Mouse (Mus musculus): Measurements from ENCODE around the gene Ranbp17.

The Ranbp17 gene

DNA sequence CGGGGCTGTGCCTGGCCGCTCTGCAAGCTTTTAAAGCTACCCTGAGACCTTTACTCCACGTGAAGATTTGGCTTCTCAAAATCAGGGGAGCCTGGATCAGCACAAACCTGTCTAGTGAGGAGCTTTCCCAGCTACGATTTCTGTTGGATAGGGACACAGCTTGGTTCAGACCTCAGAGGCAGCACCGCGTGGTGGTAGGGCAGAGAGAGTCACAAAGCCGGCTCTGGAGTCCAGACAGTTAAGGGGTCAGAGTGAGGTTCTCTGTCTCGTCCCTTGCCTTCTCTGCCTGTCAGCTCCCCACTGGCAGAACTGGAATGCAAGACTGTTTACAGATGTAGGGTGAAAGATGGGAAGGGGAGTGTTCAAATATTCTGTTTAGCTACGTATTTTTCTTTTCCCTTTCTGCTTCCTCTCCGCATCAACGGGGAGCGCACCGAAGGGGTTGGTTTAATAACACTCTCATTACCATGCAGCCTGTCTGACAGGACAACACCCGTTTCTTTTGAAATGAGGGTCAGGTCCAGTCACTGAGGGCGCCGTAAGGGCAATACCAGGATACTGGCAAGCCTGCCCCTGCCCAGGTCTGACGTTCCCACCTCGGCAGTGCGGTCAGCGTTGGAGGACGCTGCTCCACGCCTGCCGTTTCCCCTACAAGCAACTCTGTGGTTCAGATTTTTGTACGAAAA is 317.0 kb downstream of the Ranbp17 start:
- no peak for DNase-seq (ENCODE audit: low spot score)

DNA sequence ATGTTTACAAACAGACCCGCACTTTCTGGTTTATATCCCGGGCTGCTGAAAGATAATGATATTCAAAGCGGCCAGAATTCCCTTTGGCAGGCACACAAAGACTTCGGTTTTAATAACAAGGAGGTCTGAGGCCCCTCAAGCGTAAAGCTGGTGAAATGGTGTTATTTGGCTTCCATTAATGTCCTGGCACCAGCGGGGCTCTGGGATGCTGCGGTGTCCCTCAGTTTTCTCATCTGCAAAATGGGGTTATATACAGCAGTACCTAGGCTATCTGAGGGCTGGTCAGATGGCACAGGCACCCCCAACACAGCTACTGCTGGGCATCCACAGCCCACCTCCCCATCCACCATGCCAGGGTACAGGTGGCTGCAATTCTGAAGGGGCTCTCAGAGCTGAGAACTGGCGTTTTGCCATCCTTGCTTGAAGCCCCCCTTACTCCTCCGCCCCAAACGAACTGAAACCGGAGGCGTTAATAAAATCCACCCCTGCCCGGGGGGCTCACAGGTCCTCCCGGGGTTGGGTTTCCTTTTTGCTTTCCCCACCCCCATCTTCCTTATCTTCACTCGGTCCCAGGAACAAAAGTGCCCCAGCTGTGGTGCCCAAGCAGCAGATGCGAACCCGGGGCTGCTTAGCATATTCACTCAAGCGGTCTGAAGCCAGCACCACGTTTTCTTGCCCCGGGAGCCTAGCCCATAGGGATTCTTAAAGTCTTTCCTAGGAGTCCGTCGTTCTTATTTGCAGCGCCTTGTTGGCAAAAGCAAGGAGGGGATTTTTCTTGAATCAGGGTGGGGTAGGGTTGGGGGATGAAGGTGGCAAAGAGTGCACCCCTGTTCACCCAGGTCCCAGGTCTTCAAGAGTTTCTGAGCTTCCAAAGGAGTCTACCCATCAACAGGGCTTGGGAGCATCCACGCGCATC is 317.8 kb downstream of the Ranbp17 start:
- DNase-seq (ENCODE audit: low spot score), result no peak

GRCm38 (mm10) chr11:33195061-33195460 is 318.5 kb downstream of the Ranbp17 start:
- DNase-seq (ENCODE audit: low spot score), result no peak

DNA sequence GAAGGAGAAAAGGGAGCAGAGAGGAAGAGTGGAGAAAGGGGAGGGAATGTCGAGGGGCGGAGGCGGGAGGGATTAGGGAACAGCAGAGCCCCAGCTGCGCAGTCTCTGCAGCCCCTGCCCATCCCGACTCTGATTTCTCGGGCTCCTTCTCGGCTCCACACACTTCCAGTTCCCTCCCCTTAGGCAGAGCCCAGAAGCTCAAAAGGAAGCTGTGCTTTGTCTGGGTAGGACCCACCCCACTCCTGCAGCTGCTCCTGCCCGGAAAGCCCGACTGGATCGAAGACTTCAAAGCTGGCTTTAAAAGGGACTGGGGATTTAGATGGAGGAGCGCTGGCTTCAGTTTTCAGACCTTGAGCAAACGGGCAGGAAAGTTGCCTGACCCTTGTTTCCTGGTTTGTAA is 319.9 kb downstream of the Ranbp17 start:
- no peak for DNase-seq (ENCODE audit: low spot score)

- no peak for DNase-seq (ENCODE audit: low spot score)
Observed at GRCm38 (mm10) chr11:33181804-33182203, 331.7 kb downstream of the Ranbp17 start.

GRCm38 (mm10) chr11:33180701-33181116 is 332.8 kb downstream of the Ranbp17 start:
- no peak for DNase-seq (ENCODE audit: low spot score)

GRCm38 (mm10) chr11:33179802-33180201 is 333.7 kb downstream of the Ranbp17 start:
- no peak for DNase-seq (ENCODE audit: low spot score)

DNA sequence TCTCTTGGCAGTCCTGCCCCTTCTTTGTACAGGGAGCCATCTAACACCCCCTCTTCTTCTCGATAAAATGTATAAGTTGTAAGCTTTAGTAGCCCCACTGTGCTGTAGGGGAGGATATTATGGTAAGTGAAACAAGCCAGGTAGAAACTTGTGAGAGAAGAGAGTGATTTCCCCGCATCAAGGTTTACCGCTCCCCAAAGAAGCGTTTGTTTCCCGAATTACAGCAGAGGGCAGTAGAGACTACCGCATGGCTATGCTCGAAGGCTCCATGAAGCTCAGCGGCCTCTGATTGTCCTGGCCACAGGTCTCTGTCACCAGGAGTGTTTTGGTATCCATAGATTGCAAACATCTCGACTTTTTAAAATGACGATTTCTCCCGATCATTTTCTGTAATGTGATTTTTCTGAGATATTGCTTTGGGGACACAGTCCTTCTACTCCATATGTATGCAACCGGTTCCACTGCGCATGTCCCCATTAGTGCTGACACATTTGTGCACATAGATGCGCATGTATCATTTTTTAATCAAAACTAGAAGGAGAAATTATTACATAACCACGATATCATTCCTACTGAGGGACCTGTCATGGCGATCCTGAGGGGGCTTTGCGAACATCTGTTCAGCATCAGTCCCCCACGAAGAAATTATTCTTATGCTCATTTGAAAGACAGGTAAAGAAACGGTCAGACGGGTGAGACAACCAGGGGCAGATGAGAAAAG is 336.9 kb downstream of the Ranbp17 start:
- DNase-seq (ENCODE audit: low spot score), result no peak

- no peak for DNase-seq (ENCODE audit: low spot score)
Observed at GRCm38 (mm10) chr11:33175768-33176167, 337.8 kb downstream of the Ranbp17 start.

GRCm38 (mm10) chr11:33170489-33170888 is 343.1 kb downstream of the Ranbp17 start:
- peak; percentile 18 for DNase-seq (ENCODE audit: low spot score)

GRCm38 (mm10) chr11:33162998-33163506 is 350.5 kb downstream of the Ranbp17 start, which contains the start of gene Npm1:
TSS of gene Npm1 (minus strand) at chr11:33163206.
- DNase-seq (ENCODE audit: low spot score), result peak; percentile 96

- DNase-seq (ENCODE audit: low spot score), result peak; percentile 46
Observed at GRCm38 (mm10) chr11:33162211-33162997, 351.1 kb downstream of the Ranbp17 start.

Data from spleen, adult 12 weeks (tissue).